Mouse (Mus musculus): Measurements from ENCODE around the gene Sult5a1. TPM values are rescaled to one million over a fixed set of nuclear protein-coding genes. Genes with fewer than 3 reads are reported as not detected.

The Sult5a1 gene
- polyA plus RNA-seq, 1 experiment from 2014 or later = 13.9 TPM

DNA sequence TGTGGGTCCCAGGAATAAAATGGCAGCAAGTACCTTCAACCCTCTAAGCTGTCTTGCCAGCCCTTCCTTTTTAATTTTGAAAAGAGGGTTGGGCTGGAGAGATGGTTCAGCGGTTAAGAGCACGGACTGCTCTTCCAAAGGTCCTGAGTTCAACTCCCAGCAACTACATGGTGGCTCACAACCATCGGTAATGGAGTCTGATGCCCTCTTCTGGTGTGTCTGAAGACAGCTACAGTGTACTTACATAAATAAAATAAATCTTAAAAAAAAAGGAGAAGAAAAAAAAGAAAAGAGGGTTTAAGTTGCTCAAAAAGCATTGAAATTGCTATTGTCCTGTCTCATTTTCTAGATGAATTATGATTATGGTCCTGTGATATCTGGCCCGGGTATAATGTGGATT lies 56.9 kb downstream of the Sult5a1 start:
- TF ChIP-seq CTCF (IDR thresholded peaks at IDR 0.05; ENCODE audit: low read depth) = 0 out of 2 replicates have a peak, but pooled peaks have one; percentile 25
- H3K9ac ChIP-seq (ENCODE audit: low read depth, low read length) = no peak overlapping the region
- H3K36me3 ChIP-seq (ENCODE audit: insufficient read depth, low read length) = peaks cover 17% of the 10 kb centered on the region
- H3K9me3 ChIP-seq (replicated peaks; ENCODE audit: low read length) = no peaks in the 10 kb centered on the region
- H3K4me2 ChIP-seq (ENCODE audit: low read length) = peak overlapping the region; percentile 80; the same call in 1 of the 2 replicates
- WGBS = 65% methylated on average over 4 of the region's 4 CpGs
- H3K4me1 ChIP-seq (replicated peaks; ENCODE audit: insufficient read depth, low read length) = 0 out of 2 replicates have a peak, but pooled peaks cover 4% of the 10 kb centered on the region
- H3K4me3 ChIP-seq (replicated peaks; ENCODE audit: low read depth, low read length) = no peak overlapping the region
- DNase-seq (ENCODE audit: low spot score) (no peak), ATAC-seq (replicated peaks; ENCODE audit: low FRiP score, low read depth) (no peak)
- no peak overlapping the region for H3K27ac ChIP-seq
- no peaks in the 10 kb centered on the region for H3K27me3 ChIP-seq (ENCODE audit: insufficient read depth, low read length)

DNA sequence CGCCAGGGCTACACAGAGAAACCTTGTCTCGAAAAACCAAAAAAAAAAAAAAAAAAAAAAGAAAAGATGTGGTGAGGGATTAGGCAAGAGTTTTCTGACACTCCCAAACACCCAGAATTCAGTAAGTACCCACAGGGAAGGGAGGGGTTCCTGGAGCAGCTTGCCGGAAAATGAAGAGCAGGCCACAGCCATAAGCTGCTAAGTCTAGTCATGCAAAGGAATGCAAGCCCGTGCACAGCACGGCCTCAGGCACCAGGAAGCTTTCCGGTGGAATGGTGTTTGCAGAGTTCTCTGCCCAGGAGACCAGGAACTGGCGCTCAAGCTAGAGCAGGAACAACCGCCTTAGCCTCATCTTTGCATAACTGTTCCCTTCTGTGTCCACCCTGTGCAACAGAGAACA lies 57.8 kb downstream of the Sult5a1 start:
- H3K9me3 ChIP-seq (replicated peaks; ENCODE audit: low read length) = no peaks in the 10 kb centered on the region
- ATAC-seq (replicated peaks; ENCODE audit: low FRiP score, low read depth) (no peak), DNase-seq (ENCODE audit: low spot score) (no peak)
- no peaks in the 10 kb centered on the region for H3K27me3 ChIP-seq (ENCODE audit: insufficient read depth, low read length)
- H3K36me3 ChIP-seq (ENCODE audit: insufficient read depth, low read length) = peaks cover 18% of the 10 kb centered on the region
- no peak overlapping the region for H3K9ac ChIP-seq (ENCODE audit: low read depth, low read length)
- 52% methylated on average over 8 of the region's 8 CpGs for WGBS
- H3K4me2 ChIP-seq (ENCODE audit: low read length) = no peak overlapping the region
- H3K4me3 ChIP-seq (replicated peaks; ENCODE audit: low read depth, low read length) = no peak overlapping the region
- H3K27ac ChIP-seq = peak overlapping the region; percentile 31; the same call in 1 of the 2 replicates
- no peak for TF ChIP-seq CTCF (IDR thresholded peaks at IDR 0.05; ENCODE audit: low read depth)
- H3K4me1 ChIP-seq (replicated peaks; ENCODE audit: insufficient read depth, low read length) = 0 out of 2 replicates have a peak, but pooled peaks cover 4% of the 10 kb centered on the region

DNA sequence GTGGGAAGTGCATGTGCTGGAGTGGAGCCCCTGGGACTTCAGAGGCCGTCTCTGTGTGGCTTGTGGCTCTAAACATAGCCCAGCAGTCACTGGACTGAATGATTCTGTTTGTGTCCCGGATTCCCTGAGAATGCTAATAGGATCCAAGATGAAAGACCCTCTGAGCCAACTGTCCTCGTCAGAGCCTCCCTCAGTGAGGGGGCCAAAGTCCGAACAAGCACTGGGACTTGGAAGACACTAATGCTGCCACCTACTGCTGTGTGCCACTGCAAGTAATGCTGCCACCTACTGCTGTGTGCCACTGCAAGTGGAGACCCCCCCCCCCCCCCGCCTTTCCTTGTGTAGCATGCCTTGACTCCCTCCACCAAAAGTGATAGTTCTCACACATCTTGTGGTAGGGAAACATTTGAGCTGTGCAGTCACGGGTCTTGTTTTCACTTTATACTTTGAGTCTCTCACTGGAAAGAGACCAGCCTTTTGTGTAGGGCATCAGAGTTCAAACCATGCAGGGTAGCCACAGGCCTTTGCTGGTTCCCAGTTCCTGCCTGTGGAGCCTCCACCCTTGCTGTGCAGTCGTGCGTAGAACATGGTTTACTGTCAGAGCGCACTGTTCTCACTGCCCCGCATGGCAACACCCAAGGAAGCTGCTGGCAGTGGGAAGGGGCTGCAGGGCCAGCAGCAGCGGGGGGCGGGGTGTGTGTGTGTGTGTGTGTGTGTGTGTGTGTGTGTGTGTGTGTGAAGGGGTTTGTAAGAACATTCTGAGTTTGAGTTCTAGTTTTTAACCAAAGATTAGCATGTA lies 60.1 kb downstream of the Sult5a1 start:
- Histone ChIP-seq H3K27ac (peak overlapping the region; percentile 55), H3K9me3 (replicated peaks; ENCODE audit: low read length) (no peaks in the 10 kb centered on the region), H3K4me1 (replicated peaks; ENCODE audit: insufficient read depth, low read length) (no peaks in the 10 kb centered on the region), H3K9ac (ENCODE audit: low read depth, low read length) (no peak overlapping the region), H3K27me3 (ENCODE audit: insufficient read depth, low read length) (no peaks in the 10 kb centered on the region), H3K4me2 (ENCODE audit: low read length) (no peak overlapping the region), H3K4me3 (replicated peaks; ENCODE audit: low read depth, low read length) (no peak overlapping the region), H3K36me3 (ENCODE audit: insufficient read depth, low read length) (peaks cover 25% of the 10 kb centered on the region)
- WGBS = 53% methylated on average over 12 of the region's 12 CpGs
- peak; percentile 71 for ATAC-seq (replicated peaks; ENCODE audit: low FRiP score, low read depth)
- DNase-seq (ENCODE audit: low spot score) = no peak
- peak; percentile 47 for TF ChIP-seq CTCF (IDR thresholded peaks at IDR 0.05; ENCODE audit: low read depth)

DNA sequence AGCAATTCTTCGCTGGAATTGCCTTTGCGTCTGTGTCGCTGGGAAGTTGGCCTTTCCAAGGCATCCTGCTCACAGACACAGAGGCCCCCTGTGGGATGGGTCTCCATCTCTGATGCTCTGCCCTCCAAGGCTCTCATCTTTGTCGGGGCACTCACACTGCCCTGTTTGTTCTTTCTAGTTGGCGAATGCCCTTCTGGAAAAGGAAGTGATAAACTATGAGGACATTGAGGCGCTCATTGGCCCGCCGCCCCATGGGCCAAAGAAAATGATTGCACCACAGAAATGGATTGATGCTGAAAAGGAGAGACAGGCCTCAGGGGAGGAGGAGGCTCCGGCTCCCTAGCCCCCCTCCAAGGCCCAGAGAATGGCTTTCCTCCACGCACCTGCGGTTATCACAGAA lies 60.9 kb downstream of the Sult5a1 start:
- H3K9ac ChIP-seq (ENCODE audit: low read depth, low read length) = no peak overlapping the region
- no peak overlapping the region for H3K4me2 ChIP-seq (ENCODE audit: low read length)
- 86% methylated on average over 11 of the region's 11 CpGs for WGBS
- H3K4me3 ChIP-seq (replicated peaks; ENCODE audit: low read depth, low read length) = no peak overlapping the region
- H3K27ac ChIP-seq = peak overlapping the region; percentile 55; the same call in 1 of the 2 replicates
- H3K9me3 ChIP-seq (replicated peaks; ENCODE audit: low read length) = no peaks in the 10 kb centered on the region
- H3K27me3 ChIP-seq (ENCODE audit: insufficient read depth, low read length) = no peaks in the 10 kb centered on the region
- DNase-seq (ENCODE audit: low spot score) (no peak), ATAC-seq (replicated peaks; ENCODE audit: low FRiP score, low read depth) (no peak)
- TF ChIP-seq CTCF (IDR thresholded peaks at IDR 0.05; ENCODE audit: low read depth) = no peak
- peaks cover 27% of the 10 kb centered on the region for H3K36me3 ChIP-seq (ENCODE audit: insufficient read depth, low read length)
- no peaks in the 10 kb centered on the region for H3K4me1 ChIP-seq (replicated peaks; ENCODE audit: insufficient read depth, low read length)

Small RNA genes within 50 kb of the gene (microRNA-seq; reads per million reads assigned to microRNA genes)
- not detected for gene Mir7079
- gene Mir7080 = not detected

Other genes starting within 250 kb of the Sult5a1 start
- 44.2 and 57.9 TPM in 2 replicates for gene Ankrd11, start 116.0 kb downstream of the Sult5a1 start, polyA plus RNA-seq (2015; fragmentation: Nextera tagmentation; extraction: Ambion mirVana)
- 49.6 and 54.0 TPM in 2 replicates for gene Spg7, start 95.4 kb downstream of the Sult5a1 start, polyA plus RNA-seq (2015; fragmentation: Nextera tagmentation; extraction: Ambion mirVana)
- gene Rpl13, start 56.0 kb downstream of the Sult5a1 start, polyA plus RNA-seq (2015; fragmentation: Nextera tagmentation; extraction: Ambion mirVana) = 1,763 and 1,932 TPM in 2 replicates
- 2.3 and 3.3 TPM in 2 replicates for gene Cpne7, start 40.9 kb downstream of the Sult5a1 start, polyA plus RNA-seq (2015; fragmentation: Nextera tagmentation; extraction: Ambion mirVana)
- 29.4 and 33.9 TPM in 2 replicates for gene Dpep1, start 27.9 kb upstream of the Sult5a1 start, polyA plus RNA-seq (2015; fragmentation: Nextera tagmentation; extraction: Ambion mirVana)
- 126 and 138 TPM in 2 replicates for gene Chmp1a, start 54.4 kb upstream of the Sult5a1 start, polyA plus RNA-seq (2015; fragmentation: Nextera tagmentation; extraction: Ambion mirVana)
- 7.1 and 8.2 TPM in 2 replicates for gene Spata33, start 54.5 kb upstream of the Sult5a1 start, polyA plus RNA-seq (2015; fragmentation: Nextera tagmentation; extraction: Ambion mirVana)
- gene Cdk10, start 66.5 kb upstream of the Sult5a1 start, polyA plus RNA-seq (2015; fragmentation: Nextera tagmentation; extraction: Ambion mirVana) = 28.7 and 29.2 TPM in 2 replicates
- 6.1 and 8.2 TPM in 2 replicates for gene Spata2l, start 77.9 kb upstream of the Sult5a1 start, polyA plus RNA-seq (2015; fragmentation: Nextera tagmentation; extraction: Ambion mirVana)
- 13.1 and 15.0 TPM in 2 replicates for gene Zfp276, start 95.9 kb upstream of the Sult5a1 start, polyA plus RNA-seq (2015; fragmentation: Nextera tagmentation; extraction: Ambion mirVana)
- 16.5 and 17.3 TPM in 2 replicates for gene Vps9d1, start 96.0 kb upstream of the Sult5a1 start, polyA plus RNA-seq (2015; fragmentation: Nextera tagmentation; extraction: Ambion mirVana)
- 18.7 and 21.5 TPM in 2 replicates for gene Fanca, start 160.3 kb upstream of the Sult5a1 start, polyA plus RNA-seq (2015; fragmentation: Nextera tagmentation; extraction: Ambion mirVana)
- gene Spire2, start 174.4 kb upstream of the Sult5a1 start, polyA plus RNA-seq (2015; fragmentation: Nextera tagmentation; extraction: Ambion mirVana) = 5.7 and 5.8 TPM in 2 replicates
- 168 and 170 TPM in 2 replicates for gene Tcf25, start 215.4 kb upstream of the Sult5a1 start, polyA plus RNA-seq (2015; fragmentation: Nextera tagmentation; extraction: Ambion mirVana)
- gene Mc1r, start 248.8 kb upstream of the Sult5a1 start, polyA plus RNA-seq (2015; fragmentation: Nextera tagmentation; extraction: Ambion mirVana) = not detected in 2 replicates